Mouse (Mus musculus): ENCODE measurements at regions not wholly inside any gene's neighbourhood (a gene's known extent, or its start where the extent isn't known, plus 50 kb on each side); places are given as distances from the start of the nearest gene placed in this dataset.
A peak's percentile ranks its signal among the peaks of the same experiment; 100 is the strongest.

DNA sequence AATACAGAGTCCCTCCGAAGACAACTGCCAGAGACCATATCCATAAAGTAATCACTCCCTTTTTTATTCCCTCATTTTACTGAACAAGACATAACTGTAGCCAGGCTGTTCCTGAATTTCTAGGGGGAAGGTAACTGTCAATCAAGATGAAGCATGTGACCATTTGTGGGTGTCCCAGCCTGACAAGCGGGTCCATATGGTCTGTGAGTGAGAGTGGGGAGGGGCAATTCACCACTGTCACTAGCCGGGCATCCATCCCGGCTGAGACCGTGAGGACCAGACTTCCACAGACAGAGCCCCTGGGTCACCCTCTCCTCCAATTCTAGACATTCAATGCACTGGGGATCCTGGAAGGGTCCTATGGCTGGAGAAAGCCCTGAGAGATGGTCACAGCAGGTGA lies 54.6 kb downstream of the Gm11733 start:
- no peak for DNase-seq

DNA sequence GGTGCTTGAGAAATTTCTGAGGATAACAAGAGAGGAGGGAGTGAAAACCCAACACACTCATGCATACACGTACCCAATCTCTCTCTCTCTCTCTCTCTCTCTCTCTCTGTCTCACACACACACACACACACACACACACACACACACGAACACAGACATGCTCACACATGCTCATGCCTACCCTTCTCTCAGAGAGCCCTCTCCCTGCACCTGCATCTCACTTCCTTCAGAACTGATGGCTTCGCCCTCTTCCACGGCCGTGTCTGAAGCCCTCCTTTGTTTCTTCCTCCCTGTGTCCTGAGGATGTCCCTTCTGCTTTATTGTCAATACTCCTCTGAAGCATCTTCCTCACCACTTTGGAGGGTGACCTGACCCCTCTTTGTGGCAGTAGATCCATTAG lies 56.4 kb downstream of the Gm11733 start:
- no peak for DNase-seq

DNA sequence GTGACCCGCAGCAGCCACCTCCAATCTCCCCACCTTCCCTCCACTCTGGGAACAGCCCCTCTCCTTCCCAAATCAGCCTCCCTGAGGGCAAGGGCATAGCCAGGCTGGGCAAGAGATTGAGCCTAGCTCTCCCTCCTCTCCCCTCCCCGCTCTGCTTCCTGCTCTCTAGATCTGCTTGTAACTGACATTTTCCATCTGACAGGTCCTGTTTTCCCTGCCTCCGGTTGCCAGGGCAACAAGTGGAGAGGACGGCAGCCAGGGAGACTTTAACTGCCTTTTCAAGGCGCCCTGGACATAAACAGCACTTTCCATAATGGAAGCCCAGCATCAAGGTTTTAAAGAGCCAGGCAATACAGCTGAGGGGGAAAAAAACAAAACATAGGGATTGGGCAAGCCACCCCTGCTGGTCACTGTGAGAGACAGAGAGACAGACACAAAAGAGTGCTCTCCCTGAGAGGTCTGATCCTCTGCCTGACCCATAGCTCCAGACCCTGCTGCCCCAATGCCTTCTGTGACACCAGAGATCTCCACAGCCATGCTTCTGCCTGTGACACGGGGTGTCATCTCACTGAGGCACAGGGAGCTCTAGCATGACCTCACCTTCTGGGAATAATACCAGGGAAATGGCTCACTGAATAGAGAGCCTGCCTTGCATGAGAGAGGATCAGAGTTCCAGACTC lies 57.2 kb downstream of the Gm11733 start:
- no peak for DNase-seq

DNA sequence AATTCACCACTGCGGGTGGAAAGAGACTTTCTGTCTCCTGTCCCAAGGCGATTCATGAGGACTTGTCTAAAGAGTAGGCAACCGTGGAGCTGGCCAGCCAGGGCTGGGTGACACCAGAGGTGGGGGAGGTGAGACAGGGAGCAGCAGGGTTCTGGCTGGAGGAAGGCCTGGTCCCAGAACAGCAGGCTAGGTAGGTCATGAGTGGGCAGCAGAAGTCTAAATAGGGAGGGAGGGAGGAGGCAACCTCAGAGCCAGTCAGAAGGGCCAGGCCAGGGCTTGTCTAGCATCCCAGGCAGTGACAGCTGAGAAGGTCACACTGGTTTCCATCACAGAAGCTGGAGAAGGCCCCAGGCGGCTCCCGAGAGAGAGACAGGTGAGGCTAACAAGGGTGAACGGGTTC lies 59.0 kb downstream of the Gm11733 start:
- DNase-seq = peak; percentile 88

DNA sequence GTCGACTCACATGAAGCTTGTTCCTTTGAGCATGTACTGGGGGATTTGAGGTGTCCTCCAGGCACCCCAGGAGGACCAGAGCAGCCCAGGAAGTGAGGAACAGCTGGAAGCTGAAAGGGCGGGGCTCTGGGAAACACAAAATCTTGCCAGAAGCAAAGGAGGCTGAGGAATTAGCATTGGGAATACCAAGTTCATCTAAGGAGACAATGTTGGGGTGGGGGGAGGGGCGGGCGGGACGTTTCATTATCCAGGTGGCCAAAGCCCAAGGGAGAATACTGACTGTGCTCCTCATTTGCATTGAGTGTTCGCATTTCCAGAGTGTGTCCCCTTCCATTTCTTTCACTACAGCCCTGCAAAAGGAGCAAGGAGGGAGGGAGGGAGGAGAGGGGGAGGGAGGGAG lies 60.3 kb downstream of the Gm11733 start:
- no peak for DNase-seq

DNA sequence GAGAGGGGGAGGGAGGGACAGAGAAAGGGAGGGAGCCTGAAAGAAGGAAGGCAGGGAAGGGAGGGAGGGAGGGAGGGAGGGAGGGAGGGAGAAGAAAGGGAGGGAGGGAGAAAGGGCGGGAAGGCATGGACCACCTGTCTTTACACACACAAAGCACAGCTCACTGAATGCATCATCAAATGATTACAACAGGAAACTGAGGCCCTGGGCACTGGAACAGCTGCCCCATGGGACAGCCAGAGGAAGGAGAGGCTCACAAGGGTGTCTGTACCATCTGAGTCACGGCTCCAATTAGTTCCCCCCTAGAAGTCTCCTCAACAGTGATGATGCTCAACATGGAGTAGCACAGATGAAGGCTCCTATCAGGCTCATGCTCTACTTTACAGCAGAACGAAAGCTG lies 60.8 kb downstream of the Gm11733 start:
- no peak for DNase-seq

DNA sequence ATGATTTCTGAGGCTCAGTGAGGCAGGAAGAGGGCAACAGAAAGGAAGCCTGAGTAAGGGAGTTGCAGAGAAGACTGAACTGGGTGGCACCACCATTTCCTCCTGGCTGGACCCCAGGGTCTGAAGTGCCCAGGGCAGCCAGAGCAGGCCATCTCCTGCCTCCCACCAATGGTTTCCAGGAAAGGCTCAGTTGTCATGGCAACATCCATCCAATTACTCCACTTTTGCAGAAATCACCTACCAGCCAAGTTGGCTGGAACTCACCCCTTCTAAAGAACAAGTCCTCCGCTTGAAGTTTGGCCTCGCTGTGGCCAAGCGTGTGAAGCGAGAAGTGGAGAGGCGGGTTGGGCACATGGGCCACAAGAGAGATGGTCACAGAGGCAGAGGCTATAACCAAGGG lies 67.8 kb downstream of the Gm11733 start:
- no peak for DNase-seq

DNA sequence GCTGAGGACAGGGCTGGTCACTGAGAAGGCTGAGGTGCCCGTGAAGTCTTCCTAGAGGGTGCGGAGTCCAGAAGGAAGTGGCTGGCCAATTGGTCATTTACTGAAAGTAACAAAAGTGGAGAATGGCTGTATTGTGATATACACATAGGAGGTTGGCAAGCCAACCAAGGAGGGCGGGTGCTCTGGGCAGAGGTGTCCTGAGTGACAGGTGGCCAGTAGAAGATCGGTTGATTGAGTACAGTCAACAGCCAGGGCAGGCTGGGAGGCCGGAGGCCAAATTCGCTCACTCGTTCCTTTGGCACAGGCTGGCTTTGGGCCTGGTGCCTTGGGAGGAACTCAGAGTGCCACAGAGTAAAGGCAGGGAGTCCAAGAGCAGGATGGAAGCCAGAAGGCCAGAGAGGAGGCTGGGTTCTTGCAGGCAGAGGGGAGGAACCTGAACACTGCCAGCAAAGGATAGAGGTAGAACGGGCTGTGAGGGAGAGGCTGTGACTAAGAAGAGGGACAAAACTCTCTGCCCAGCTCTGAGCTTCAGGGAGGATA lies 68.3 kb downstream of the Gm11733 start:
- peak; percentile 85 for DNase-seq

DNA sequence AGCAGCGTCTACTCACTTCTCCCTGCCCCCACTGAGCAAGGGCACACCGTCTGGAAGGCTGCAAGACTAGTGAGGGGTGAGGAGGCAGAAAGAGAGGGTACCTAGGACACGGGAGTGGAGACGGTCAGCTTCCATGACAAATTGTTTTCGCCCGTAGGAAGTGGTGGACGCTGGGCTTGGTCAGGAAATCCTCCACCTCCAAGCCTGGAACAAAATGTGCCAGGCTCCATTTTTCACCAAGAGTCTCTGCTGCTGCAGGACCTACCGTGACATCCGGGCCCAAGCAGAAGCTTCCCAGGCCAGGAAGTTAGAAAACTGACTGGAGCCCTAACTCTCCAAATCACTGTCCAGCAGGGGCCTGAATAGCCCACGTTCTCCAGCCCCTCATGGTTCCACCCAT lies 69.9 kb downstream of the Gm11733 start:
- DNase-seq = no peak

DNA sequence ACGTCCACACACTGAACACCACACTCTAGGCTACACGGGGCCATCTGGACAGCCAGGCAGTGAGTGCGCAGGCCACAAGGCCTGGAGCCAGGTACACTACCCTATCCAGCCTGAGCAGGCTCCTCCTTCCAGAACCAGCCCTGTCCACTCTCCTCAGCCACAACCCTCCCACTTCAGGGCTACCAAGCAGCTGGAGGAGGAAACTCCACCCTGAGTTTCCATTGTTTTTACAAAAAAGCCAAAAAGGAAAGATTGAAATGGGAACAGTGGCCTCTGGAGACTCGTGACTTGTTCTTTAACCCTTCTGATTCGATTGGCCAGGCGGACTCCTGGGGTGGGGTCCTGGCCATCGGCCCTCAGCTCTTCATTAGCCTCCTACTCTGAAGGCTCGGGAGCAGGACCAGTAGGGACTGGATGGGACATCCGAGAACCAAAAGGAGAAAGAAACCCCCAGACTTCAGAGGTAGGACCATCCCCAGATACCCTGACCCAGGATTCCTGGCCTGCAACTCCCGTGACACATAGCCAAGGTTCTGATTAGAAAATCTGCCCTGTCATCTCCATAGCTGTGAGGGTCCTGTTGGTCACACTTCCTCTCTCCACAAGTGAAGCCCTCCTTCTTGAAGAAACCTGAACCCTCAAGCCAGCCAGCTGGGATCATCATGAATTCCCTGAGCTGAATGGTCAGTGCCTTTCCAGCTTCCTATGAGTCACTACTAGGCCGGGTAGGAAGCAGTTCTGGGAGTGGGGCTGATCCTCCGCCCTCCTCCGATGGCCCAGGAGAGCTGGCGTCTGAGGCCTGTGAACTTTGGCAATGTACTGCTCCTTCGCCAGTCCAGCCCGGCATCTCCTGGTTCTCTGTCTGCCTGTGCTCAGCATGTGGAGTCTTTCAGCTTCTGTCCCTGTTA lies 73.6 kb downstream of the Gm11733 start:
- peak; percentile 84 for DNase-seq

DNA sequence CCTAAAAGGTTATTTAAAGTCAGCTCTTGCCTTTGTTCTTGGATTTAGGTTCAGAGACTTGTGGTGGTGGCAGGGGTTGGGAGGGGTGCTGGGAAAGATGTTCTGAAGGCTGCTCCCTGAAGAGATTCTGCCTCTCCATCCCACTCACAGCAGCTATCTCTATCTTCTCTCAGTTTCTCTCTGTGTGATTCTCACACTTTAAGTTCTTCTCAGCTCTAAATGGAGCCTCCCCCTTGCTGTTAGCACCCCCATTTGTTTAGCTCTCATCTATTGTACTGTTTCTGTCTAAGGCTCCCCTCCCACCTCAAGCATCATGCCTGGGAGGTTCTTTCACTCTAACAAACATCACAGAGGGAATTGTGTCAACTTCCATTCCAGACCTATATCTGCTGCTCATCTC lies 75.7 kb downstream of the Gm11733 start:
- DNase-seq = no peak

DNA sequence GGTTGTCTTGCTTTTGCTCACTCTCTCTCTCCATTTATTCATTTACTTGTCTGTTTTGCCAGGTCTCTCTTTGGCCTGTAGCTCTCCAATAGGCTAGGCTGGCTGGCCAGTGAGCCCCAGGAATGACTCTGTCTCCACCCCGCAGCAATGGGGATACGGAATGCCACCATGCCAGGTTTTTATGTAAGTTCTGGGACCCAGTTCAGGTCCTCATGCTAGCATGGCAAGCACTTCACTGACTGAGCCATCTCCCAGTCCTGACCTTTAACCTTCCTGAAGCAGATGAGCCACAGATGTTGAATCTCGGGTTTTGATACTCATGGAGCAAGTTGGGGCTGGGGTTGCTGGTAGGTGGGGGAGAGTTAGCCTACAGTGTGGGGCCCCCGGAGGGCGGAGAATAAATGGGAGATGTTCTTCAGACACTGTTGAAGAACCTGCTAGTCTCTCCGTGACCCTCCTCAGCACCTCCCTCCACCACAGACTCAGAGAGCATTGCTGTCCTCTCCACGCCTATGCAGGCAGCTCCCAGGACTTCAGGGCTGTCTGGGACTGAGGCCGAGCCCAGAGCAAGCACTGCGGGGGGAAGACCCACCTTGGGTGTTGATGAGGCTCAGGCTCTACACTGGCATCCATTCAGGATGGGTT lies 83.9 kb downstream of the Gm11733 start:
- peak; percentile 47 for DNase-seq

DNA sequence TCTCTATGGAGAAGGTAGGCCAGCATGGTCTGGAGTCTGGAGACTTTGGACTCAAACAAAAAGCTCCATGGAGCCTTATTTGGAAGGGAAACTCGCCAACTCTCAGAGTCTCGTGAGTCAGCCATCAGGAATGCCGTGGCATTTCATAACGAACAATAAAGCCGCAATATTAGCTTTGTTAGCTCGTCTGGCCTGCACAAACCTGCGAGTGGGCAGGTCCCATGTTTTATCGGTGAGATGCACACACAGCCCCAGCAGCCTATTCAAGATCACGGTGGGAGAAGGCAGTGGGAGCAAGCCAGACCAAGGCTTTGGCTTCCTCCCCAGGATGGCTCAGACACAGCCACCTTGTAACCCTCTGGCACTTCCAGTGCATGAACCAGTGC lies 84.4 kb downstream of the Gm11733 start:
- DNase-seq = peak; percentile 80

DNA sequence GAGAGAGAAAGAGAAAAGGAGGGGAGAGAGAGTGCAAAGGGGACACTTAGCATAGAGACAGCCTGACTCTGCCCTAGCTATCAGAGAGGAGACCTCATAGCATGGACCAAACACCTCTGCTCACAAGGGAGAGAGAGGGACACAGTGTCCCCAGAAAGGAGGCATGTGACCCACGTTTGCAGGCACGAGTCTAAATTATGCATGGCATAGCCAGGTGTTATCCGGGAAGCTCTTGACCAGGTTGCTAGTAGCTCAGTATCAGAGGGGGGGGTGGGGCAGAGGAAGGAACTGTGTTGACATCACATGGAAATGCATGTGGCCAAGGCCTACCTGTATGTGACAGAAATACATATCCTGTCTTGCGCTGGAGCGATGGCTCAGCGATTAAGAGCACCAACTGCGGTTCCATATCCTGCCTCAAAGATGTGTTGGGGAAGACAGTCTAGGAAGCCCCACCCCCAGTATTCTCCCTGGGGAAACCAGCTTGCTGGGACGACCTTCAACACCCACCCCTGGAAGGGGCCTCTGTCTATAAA lies 84.5 kb upstream of the Tnrc6c start:
- no peak for DNase-seq

DNA sequence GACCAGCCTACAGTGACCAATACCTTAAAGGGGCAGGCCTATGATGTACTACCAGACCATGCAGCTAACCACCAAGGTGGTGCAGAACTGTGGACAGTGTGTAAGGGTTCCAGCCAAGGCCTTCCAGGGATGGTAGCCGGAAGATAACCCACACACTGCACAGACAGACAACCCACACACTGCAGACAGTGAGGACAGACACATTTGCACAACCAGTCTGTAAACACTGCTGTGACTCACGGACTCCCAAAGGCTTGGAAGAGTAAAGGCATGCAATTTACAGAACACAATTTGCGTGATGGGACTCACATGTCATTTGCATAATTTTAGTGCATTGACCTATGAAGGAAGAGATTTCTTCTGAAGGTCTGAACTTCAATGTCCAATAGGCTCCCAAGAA lies 82.2 kb upstream of the Tnrc6c start:
- no peak for DNase-seq

DNA sequence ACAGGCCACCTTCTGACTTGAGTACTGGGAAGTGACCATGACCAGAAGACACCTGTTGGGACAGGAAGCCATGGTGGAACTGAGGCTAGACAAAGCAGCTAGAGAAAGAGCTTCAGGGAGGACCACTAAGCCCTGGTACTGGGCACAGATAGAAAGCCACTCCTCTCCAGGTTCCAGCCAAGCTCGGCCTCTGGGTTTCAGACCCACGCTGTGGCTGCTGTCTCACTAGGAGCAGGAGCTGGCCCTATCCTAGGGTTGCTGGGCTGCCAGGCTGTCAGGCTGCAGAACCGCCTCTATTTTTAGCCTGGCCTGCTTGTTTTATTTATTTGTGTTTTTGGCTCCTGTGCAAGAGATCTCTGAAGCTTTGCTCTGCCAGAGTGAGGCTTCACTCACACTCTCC lies 79.4 kb upstream of the Tnrc6c start:
- peak; percentile 86 for DNase-seq

DNA sequence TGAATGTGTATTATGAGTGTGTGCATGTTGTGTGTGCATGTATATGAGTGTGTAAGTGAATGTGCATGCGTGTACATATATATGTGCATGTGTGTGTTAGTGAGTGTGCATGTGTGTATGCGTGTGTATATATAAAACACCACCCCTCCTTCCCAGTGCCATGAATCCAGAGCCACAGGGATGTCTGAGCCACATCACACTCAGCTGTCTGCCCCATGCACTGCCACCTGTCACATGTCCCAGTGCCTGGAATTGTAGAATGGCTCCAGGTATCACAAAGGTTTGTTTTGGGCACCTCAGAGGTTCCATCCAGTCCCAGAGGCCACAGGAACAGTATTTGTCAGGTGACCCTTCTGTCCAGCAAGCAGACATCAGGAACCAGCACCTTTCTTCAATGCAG lies 75.0 kb upstream of the Tnrc6c start:
- DNase-seq = no peak

DNA sequence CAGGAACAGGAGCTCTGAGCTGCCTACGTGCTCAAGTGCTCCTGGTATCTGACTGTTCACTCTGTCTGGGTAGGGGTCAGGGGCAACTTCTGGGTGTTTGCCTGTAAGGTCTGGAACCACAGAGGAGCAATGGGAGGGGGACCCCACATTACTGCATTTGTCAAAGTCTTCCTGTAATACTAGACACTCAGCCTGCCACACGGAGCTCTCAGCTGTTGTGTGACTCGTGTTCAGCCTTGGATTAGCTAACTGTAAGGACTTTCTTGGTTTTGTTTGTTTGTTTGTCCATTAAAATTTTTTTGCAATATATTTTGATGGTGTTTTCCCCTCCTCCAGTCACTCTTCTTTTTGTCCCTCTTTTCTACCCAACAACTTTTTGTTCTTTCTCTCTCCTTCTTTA lies 74.4 kb upstream of the Tnrc6c start:
- DNase-seq = no peak

DNA sequence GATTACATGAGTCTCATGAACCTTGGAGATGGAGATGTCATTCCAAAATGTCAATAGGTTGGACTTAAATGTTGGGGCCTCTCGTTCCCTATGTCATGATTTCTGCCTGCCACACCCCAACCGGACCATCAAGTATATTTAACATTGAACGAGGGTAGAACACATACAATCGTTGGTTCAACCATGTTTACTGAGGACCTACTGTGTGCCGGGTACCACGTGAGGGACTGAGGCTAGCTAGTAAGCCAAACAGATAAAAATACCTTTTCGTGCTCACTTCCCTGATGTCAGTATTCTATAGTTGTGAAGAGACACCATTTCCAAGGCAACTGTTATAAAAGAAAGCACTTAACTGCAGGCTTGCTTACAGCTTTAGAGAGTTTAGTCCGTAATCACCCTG lies 70.6 kb upstream of the Tnrc6c start:
- no peak for DNase-seq

DNA sequence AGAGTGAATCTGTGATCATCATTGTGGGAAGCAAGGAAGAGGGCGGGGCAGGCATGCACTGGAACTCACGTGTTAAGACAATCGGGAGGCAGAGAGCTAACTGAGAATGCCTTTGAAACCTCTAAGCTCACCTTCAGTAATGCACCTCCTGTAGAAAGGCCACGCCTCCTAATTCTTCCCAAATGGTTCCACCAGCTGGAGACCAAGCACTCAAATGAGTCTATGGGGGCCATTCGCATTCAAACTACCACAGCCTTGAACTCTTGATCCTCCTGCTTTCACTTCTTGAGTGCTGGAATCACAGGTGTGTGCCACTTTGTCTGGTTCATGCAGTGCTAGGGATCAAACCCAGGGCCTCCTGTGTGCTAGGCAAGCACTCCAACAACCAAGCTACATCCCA lies 68.5 kb upstream of the Tnrc6c start:
- DNase-seq = no peak

DNA sequence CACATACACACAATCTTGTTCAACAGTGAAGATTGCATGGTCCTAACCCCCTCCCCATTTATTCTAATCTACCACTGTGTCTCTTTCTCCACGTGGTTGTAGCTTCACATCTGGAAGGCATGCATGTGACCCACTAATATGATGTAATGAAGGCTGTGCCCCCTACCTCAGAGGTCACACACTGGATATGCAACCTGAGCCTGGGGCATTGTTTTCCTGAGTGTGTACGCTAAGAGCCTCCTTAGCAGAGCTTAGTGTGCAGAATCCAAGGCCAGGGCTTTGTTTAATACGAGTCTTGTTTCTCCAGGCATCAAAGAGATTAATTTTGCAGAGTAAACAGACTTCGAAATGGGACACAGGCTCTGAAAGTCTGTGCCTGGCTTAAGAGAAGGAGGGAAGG lies 68.0 kb upstream of the Tnrc6c start:
- DNase-seq = no peak

DNA sequence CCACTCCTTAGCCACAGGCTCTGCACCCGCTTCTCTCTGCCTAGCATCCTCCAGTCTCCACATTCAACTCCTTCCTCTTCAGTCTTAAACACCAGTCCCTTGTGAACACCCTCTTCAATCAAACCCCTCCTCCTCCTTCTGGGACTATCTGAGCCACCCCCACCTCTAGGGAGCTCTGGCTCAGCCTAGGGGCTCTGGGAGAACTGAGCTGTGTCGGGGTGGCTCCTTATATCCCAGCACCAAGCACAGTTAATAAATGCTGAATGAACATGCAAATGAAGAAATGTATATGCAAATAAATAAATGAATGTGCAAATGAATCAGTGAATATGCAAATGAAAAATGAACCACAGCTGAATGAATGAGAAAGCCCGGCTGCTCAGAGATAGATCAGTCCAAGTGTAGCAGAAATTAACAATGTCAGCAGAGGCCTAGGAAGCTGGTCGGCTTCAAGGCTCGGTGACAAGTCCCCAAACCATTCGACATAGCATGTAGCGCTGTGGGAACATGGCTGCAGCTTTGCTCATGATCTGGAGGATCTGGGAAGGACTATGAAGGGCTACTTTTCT lies 67.1 kb upstream of the Tnrc6c start:
- no peak for DNase-seq

DNA sequence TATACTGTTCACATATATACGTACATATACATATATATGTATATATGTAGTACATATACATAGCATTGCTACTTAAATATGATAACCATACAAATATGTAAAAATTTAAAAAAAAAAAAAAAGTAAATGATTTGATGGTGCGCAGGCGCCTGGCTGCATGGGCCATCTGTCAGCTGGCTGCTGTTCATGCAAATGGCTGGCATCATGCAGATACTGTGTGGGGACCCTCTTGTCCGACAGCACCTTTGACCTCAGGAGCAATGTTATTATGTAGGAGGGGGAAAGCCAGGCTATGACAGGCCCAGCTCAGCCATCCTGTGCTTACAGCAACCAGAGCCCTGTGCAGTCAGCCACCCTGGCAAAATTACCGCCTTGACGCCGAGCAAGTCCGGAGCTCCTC lies 65.1 kb upstream of the Tnrc6c start:
- DNase-seq = no peak

Measured in cerebellum, adult 9-11 months (tissue).